Comparison of ENCODE assay signal across 8 mouse cellular contexts in genomic region chr11:77078273-77079134, GRCm38 (mm10). TPM values are rescaled to one million over a fixed set of nuclear protein-coding genes. Genes with fewer than 3 reads are reported as not detected.
A peak's percentile ranks its signal among the peaks of the same experiment; 100 is the strongest.
DNase-seq lines count a peak whose midpoint lies in the region; ATAC-seq and TF ChIP-seq lines count a peak whose summit lies in the region.

Gene Nsrp1 (minus strand): TSS chr11:77078435.

- H3K4me2 ChIP-seq in heart, embryonic 15.5 days, result peak within 1 kb of the TSS; percentile 89
- peak within 1 kb of the TSS; percentile 89 for H3K4me2 ChIP-seq in liver, embryonic 14.5 days (ENCODE audit: low read depth)
- H3K4me2 ChIP-seq in neural tube, embryonic 11.5 days (ENCODE audit: low read depth), result peak within 1 kb of the TSS; percentile 47
- H3K4me2 ChIP-seq in stomach, postnatal 0 days (replicated peaks; ENCODE audit: low read depth), result peak within 1 kb of the TSS; percentile 80

- H3K36me3 ChIP-seq in heart, embryonic 15.5 days, result peaks cover 22% of the 10 kb centered on the region
- peaks cover 15% of the 10 kb centered on the region for H3K36me3 ChIP-seq in liver, embryonic 14.5 days (replicated peaks; ENCODE audit: control insufficient read depth, insufficient read depth, low read depth)
- no peaks in the 10 kb centered on the region for H3K36me3 ChIP-seq in neural tube, embryonic 11.5 days (ENCODE audit: control insufficient read depth, insufficient read depth, low read length)
- peaks cover 6% of the 10 kb centered on the region; the same call in 1 of the 2 replicates for H3K36me3 ChIP-seq in stomach, postnatal 0 days (ENCODE audit: control insufficient read depth, insufficient read depth, low read length)

- peak; percentile 79 for DNase-seq in c-Kit-negative CD71-positive TER-119-positive erythroid progenitor cells, embryonic 14.5 days (ENCODE audit: low read depth, low spot score)
- peak; percentile 72 for DNase-seq in fibroblast of lung, adult 2 months (ENCODE audit: low read depth)
- peak; percentile 95 to 97 for DNase-seq in kidney, postnatal 25 days
- DNase-seq in liver, embryonic 14.5 days (ENCODE audit: low read depth in 3 of 3, low spot score in 3 of 3), result peak; percentile 83 to 86 (median 85)
- peak; percentile 94 for DNase-seq in neural tube, embryonic 11.5 days (ENCODE audit: low spot score)
- peak; percentile 93 for DNase-seq in stomach, postnatal 0 days (ENCODE audit: low spot score)

- H3K27ac ChIP-seq in heart, embryonic 15.5 days, result peak within 1 kb of the TSS; percentile 78
- H3K27ac ChIP-seq in liver, embryonic 14.5 days, result peak within 1 kb of the TSS; percentile 66
- H3K27ac ChIP-seq in neural tube, embryonic 11.5 days (ENCODE audit: low read depth, low read length), result peak within 1 kb of the TSS; percentile 72
- H3K27ac ChIP-seq in stomach, postnatal 0 days (replicated peaks), result peak within 1 kb of the TSS; percentile 89

- H3K27me3 ChIP-seq in heart, embryonic 15.5 days, result peaks cover 13% of the 10 kb centered on the region
- H3K27me3 ChIP-seq in liver, embryonic 14.5 days (ENCODE audit: control insufficient read depth, insufficient read depth, low read length), result no peaks in the 10 kb centered on the region; the same call in 1 of the 2 replicates
- H3K27me3 ChIP-seq in neural tube, embryonic 11.5 days (ENCODE audit: control insufficient read depth, insufficient read depth, low read length), result no peaks in the 10 kb centered on the region
- H3K27me3 ChIP-seq in stomach, postnatal 0 days (ENCODE audit: control insufficient read depth, insufficient read depth, low read length), result no peaks in the 10 kb centered on the region

- TF ChIP-seq CTCF in liver, embryonic 14.5 days (IDR thresholded peaks at IDR 0.05; ENCODE audit: low read depth), result no peak
- no peak for TF ChIP-seq CTCF in stomach, postnatal 0 days (IDR thresholded peaks at IDR 0.05; ENCODE audit: low read depth)

- H3K9ac ChIP-seq in heart, embryonic 15.5 days, result peak within 1 kb of the TSS; percentile 55
- peak within 1 kb of the TSS; percentile 84 for H3K9ac ChIP-seq in liver, embryonic 14.5 days (replicated peaks)
- H3K9ac ChIP-seq in neural tube, embryonic 11.5 days (ENCODE audit: low read length), result peak within 1 kb of the TSS; percentile 70
- peak within 1 kb of the TSS; percentile 76 for H3K9ac ChIP-seq in stomach, postnatal 0 days (ENCODE audit: low read length)

- peaks cover 8% of the 10 kb centered on the region for H3K4me1 ChIP-seq in heart, embryonic 15.5 days (replicated peaks)
- H3K4me1 ChIP-seq in liver, embryonic 14.5 days (replicated peaks; ENCODE audit: control insufficient read depth in 2 of 2, insufficient read depth in 2 of 2, low read length in 1 of 2), result peaks cover 4 to 5% of the 10 kb centered on the region in 2 experiments; a peak in 3 of 4 replicates
- H3K4me1 ChIP-seq in neural tube, embryonic 11.5 days (ENCODE audit: control insufficient read depth, insufficient read depth, low read length), result peaks cover 3% of the 10 kb centered on the region; the same call in 1 of the 2 replicates
- H3K4me1 ChIP-seq in stomach, postnatal 0 days (replicated peaks; ENCODE audit: control insufficient read depth, insufficient read depth), result no peaks in the 10 kb centered on the region

- H3K4me3 ChIP-seq in heart, embryonic 15.5 days, result peak within 1 kb of the TSS; percentile 80
- H3K4me3 ChIP-seq in liver, embryonic 14.5 days (ENCODE audit: insufficient read depth in 1 of 2, low read depth in 2 of 2, low read length in 2 of 2), result peak within 1 kb of the TSS; percentile 82 to 95
- H3K4me3 ChIP-seq in neural tube, embryonic 11.5 days (ENCODE audit: low read depth, low read length), result peak within 1 kb of the TSS; percentile 68
- H3K4me3 ChIP-seq in stomach, postnatal 0 days (ENCODE audit: low read depth, low read length), result peak within 1 kb of the TSS; percentile 89

- TF ChIP-seq EP300 in liver, embryonic 14.5 days (IDR thresholded peaks at IDR 0.05; ENCODE audit: low read depth), result no peak
- no peak for TF ChIP-seq EP300 in stomach, postnatal 0 days (optimal IDR thresholded peaks at IDR 0.05)

- WGBS in heart, embryonic 15.5 days, result 2% methylated on average over 48 of the region's 48 CpGs
- 4% methylated on average over 48 of the region's 48 CpGs for WGBS in liver, embryonic 14.5 days (ENCODE audit: insufficient replicate concordance)
- WGBS in neural tube, embryonic 11.5 days, result 4% methylated on average over 48 of the region's 48 CpGs
- WGBS in stomach, postnatal 0 days, result 4% methylated on average over 48 of the region's 48 CpGs

- H3K9me3 ChIP-seq in heart, embryonic 15.5 days (replicated peaks), result no peaks in the 10 kb centered on the region
- no peaks in the 10 kb centered on the region for H3K9me3 ChIP-seq in liver, embryonic 14.5 days (ENCODE audit: control insufficient read depth, low read length)
- H3K9me3 ChIP-seq in neural tube, embryonic 11.5 days (ENCODE audit: control insufficient read depth, low read length), result no peaks in the 10 kb centered on the region
- H3K9me3 ChIP-seq in stomach, postnatal 0 days (ENCODE audit: control insufficient read depth, low read length), result no peaks in the 10 kb centered on the region

- ATAC-seq in CD4-positive, CD25-positive, alpha-beta regulatory T cell, adult 4 months, result peak; percentile 99
- peak; percentile 93 for ATAC-seq in heart, embryonic 15.5 days (replicated peaks; ENCODE audit: insufficient number of reproducible peaks, insufficient read depth, low FRiP score, low read depth)
- ATAC-seq in liver, embryonic 14.5 days (ENCODE audit: insufficient read depth), result peak; percentile 98
- ATAC-seq in neural tube, embryonic 11.5 days (ENCODE audit: insufficient read depth, low FRiP score, low TSS enrichment), result peak; percentile 97
- peak; percentile 99 for ATAC-seq in stomach, postnatal 0 days (ENCODE audit: low FRiP score, low TSS enrichment)

RNA-seq across cellular contexts. Expression of gene Nsrp1, which starts in this region (rescaled TPM):
- 10 to 100 TPM; 53.0 to 83.1 TPM for polyA plus RNA-seq in CD4-positive, CD25-positive, alpha-beta regulatory T cell, adult 4 months (2017; shearing (Covaris generic))
- polyA plus RNA-seq in heart, embryonic 15.5 days (2015; fragmentation: Nextera tagmentation; extraction: Ambion mirVana), result 42.6 and 56.0 TPM in 2 replicates
- polyA plus RNA-seq in liver, embryonic 14.5 days (2012; rRNA removed), result 1.8 and 3.8 TPM in 2 replicates
- polyA plus RNA-seq in liver, embryonic 14.5 days (2014; fragmentation: Nextera tagmentation; extraction: Ambion mirVana), result 22.9 and 23.5 TPM in 2 replicates
- 49.1 and 55.7 TPM in 2 replicates for polyA plus RNA-seq in neural tube, embryonic 11.5 days (2014; fragmentation: Nextera tagmentation; extraction: Ambion mirVana)
- 38.5 and 45.1 TPM in 2 replicates for polyA plus RNA-seq in stomach, postnatal 0 days (2015; fragmentation: Nextera tagmentation; extraction: Ambion mirVana)

Comparison
In these comparisons a context has a peak if more than half of its experiments do, and no peak if none do; other contexts are left out.
1. Peak in every context shown above with its lines: DNase-seq, ATAC-seq, H3K4me3 ChIP-seq and H3K27ac ChIP-seq.